16 mouse cellular contexts compared by ENCODE assay signal in genomic region chr3:9342167-9342566, GRCm38 (mm10).
"Had no signal": no experiment of that assay in that cellular context is flagged by ENCODE, and none has a peak within 500 bp of the region (broad histone marks: within the 10 kb centered on the region; RNA-seq: fewer than 3 reads in every experiment).

No protein-coding gene starts in this region.

- H3K36me3 ChIP-seq: liver, embryonic 13.5 days; liver, embryonic 15.5 days; midbrain, embryonic 13.5 days; midbrain, embryonic 15.5 days; neural tube, embryonic 12.5 days; stomach, embryonic 15.5 days had no signal

- H3K4me3 ChIP-seq: liver, embryonic 13.5 days; liver, embryonic 15.5 days; megakaryocyte, embryonic 14.5 days; midbrain, embryonic 13.5 days; midbrain, embryonic 15.5 days; neural tube, embryonic 12.5 days; stomach, embryonic 15.5 days had no signal

- H3K9ac ChIP-seq: liver, embryonic 13.5 days; liver, embryonic 15.5 days; liver, postnatal 0 days; midbrain, embryonic 13.5 days; midbrain, embryonic 15.5 days; neural tube, embryonic 12.5 days; stomach, embryonic 15.5 days had no signal

- H3K9me3 ChIP-seq: liver, embryonic 13.5 days; liver, embryonic 15.5 days; megakaryocyte, embryonic 14.5 days; midbrain, embryonic 13.5 days; midbrain, embryonic 15.5 days; neural tube, embryonic 12.5 days; stomach, embryonic 15.5 days had no signal

- ATAC-seq: liver, postnatal 0 days; midbrain, embryonic 13.5 days; midbrain, embryonic 15.5 days had no signal

- H3K4me2 ChIP-seq: liver, embryonic 11.5 days; liver, embryonic 13.5 days; liver, embryonic 15.5 days; midbrain, embryonic 11.5 days; midbrain, embryonic 13.5 days; midbrain, embryonic 15.5 days; neural tube, embryonic 12.5 days; stomach, embryonic 15.5 days had no signal

- H3K27ac ChIP-seq: liver, embryonic 13.5 days; liver, embryonic 15.5 days; macrophage; midbrain, embryonic 13.5 days; midbrain, embryonic 15.5 days; neural tube, embryonic 12.5 days; stomach, embryonic 15.5 days had no signal

- H3K27me3 ChIP-seq: neural tube, embryonic 12.5 days; stomach, embryonic 15.5 days had no signal

- DNase-seq: liver; liver, embryonic 13.5 days; liver, postnatal 0 days; right cerebral cortex, postnatal 14 days; thymus, adult 2 months; thymus, postnatal 25 days; thymus, postnatal 4 days had no signal
